Mouse (Mus musculus) cerebellum, adult 18-20 months (tissue): ENCODE measurements around the gene Kcnip4.

Experiments
- DNase-seq, 2 experiments: peaks; one replicate each; pipeline ENCODE4 v3.0.0; 2021

Gene Kcnip4

DNA sequence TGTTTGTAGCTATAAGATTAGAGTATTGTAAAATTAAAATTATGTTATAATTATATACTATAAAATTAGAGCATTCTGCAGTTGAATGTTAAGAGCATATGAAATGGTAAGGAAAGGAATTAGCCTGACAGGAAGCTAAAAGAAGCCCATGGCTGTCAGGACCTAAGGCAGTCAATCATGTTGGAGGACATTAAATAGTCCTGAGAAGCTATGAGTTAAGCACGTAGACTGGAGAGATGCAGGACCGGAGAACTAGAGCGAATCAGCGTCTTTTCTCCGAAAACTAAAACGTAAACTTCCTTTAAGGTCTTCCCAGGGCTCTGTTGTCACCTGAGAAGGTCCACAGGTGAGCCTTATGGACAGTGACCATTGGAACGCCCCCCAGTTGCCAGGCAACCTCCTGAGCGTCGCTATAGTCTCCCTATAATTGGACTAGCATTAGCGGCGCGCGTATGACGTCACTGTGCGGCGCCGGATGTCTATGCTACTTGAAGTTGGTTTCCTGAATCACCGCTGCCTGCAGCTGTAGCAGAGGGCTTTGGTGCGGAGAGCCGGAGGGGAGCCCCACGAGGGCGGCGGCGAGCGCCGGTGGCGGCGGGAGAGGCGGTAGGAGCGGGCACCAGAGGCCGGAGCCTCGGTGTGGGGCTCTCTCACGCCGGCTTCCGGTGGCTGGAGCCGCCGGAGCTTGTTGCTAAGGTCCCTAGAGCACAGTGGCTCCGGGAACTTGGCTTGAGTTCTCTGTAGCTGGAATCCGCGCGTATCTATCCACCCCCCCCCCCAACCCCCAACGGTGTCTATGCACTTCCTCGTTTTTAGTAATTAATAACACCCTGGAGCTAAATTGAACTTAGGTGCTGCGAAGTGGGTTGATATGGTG is 1152.6 kb downstream of the Kcnip4 start:
- DNase-seq, result peak; percentile 94

DNA sequence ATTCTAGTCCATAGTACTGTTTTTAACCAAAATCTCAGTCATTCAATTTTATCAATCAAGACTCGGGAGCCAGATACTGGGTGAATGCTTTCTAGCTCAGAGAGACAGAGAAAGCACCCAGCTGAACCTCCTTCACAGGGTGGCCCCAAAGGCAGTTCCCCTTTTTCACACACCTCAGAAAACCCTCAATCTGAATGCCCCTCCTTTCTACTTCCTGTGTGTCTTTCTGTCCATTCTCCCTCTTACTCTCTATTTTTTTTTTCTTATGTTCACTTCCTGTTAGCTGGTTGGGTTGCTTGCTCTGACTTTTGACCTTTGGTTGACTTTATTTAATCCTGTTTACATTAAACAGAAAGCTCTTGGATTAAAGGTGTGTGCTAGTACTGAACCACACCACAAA is 1175.4 kb downstream of the Kcnip4 start:
- DNase-seq, result no peak

DNA sequence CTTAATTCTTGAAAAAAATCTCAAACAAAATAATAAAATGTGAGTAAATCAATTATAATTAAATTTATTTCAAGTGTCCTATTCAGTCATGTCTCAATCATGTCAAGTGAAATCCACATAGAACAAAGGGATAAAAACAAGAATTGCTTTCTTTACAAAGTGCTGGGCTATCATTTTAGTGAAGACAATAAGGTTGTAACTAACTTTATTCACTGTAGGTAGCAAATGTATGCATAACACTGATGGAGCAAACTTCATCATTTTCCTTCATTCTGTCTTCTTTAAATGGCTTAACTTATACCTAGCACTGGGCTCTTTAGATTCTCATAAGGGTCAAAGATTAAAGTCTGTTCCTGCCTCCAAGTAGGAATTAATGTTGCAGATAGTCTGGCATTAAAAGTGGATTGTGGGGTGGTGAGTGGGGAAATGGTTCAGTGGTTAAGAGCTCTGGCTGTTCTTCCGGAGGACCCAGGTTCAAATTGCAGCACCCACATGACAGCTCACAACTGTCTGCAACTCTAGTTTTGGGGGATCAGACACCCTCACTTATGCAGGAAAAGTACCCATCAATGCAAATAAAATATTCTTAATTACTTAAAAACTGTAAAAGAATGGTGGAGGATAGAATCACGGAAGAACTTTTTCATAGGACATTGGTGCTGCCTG is 1178.6 kb downstream of the Kcnip4 start:
- no peak for DNase-seq

GRCm38 (mm10) chr5:48345095-48345982 is 1179.4 kb downstream of the Kcnip4 start:
- no peak for DNase-seq

DNA sequence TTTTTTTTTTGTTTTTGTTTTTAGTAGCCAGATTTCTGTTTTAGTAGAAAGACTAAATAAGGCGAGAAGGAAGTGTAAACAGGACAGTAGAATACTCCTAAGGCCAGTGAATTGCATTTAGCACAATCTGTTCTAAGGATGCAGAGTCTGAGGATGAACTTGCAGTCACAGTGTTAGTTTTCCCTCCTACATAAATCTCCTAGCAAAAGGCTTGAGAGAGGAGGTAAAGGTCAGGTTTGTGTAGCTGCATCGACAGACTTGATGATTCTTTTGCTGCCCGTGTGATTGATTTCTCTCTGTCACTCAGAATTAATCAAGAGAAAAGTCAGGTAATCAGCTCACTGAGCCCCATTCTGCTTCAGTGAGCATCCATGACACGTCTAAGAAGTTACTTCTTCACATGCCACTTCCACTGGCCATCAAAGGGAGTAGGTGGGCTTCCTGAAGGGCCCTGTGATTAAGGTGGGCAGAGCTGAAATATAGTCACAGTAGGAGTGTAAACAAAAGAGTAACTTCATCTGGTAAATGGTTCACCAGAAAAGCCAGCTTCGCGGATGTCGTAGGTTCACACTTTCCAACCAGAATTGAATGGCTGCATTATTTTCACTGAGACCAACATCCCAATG is 1183.8 kb downstream of the Kcnip4 start:
- no peak for DNase-seq
